11 mouse cellular contexts compared by ENCODE assay signal in genomic region chr7:16918014-16918413, GRCm38 (mm10). TPM values are rescaled to one million over a fixed set of nuclear protein-coding genes. Genes with fewer than 3 reads are reported as not detected.
DNase-seq lines count a peak whose midpoint lies in the region; ATAC-seq and TF ChIP-seq lines count a peak whose summit lies in the region.
"Had no signal": no experiment of that assay in that cellular context is flagged by ENCODE, and none has a peak within 500 bp of the region (broad histone marks: within the 10 kb centered on the region; RNA-seq: fewer than 3 reads in every experiment).

No protein-coding gene starts in this region.

- ATAC-seq in cerebellum, adult (ENCODE audit: insufficient number of reproducible peaks, low FRiP score, low TSS enrichment), result no peak
- ATAC-seq in hindbrain, embryonic 16.5 days, result no peak

- peak; percentile 73 for DNase-seq in cerebellum, adult 11-12 months
- peak; percentile 74 for DNase-seq in layer of hippocampus, adult 11-12 months (ENCODE audit: low spot score)
- no peak for DNase-seq in layer of hippocampus, adult 9-10 months (ENCODE audit: low spot score)
- DNase-seq in ovary, postnatal 10 days (ENCODE audit: low spot score), result no peak
- no peak for DNase-seq in heart, adult 9 months (ENCODE audit: low spot score in 2 of 2)
- DNase-seq: heart, postnatal 36 days; lung, postnatal 14 days had no signal

- no peak overlapping the region for H3K4me2 ChIP-seq in hindbrain, embryonic 16.5 days (ENCODE audit: low read length)

- no peak for TF ChIP-seq POLR2A in olfactory bulb, adult 2 months (IDR thresholded peaks at IDR 0.05; ENCODE audit: insufficient read depth, low read depth, low read length)

- no peaks in the 10 kb centered on the region for H3K9me3 ChIP-seq in hindbrain, embryonic 16.5 days (ENCODE audit: control insufficient read depth, low read length)

- peaks cover 47% of the 10 kb centered on the region for H3K4me1 ChIP-seq in hindbrain, embryonic 16.5 days (ENCODE audit: control insufficient read depth, insufficient read depth, low read depth, low read length)
- H3K4me1 ChIP-seq in olfactory bulb, adult 2 months (ENCODE audit: control insufficient read depth, insufficient read depth, low read length), result peaks cover 78% of the 10 kb centered on the region

- H3K27me3 ChIP-seq in hindbrain, embryonic 16.5 days (replicated peaks; ENCODE audit: control insufficient read depth, insufficient read depth, low read length), result no peaks in the 10 kb centered on the region

- no peak for TF ChIP-seq CTCF in olfactory bulb, adult 2 months (IDR thresholded peaks at IDR 0.05; ENCODE audit: insufficient read depth, low read depth, low read length)

- WGBS in hindbrain, embryonic 16.5 days, result 43% methylated on average over 9 of the region's 9 CpGs
- 22% methylated on average over 9 of the region's 9 CpGs for WGBS in olfactory bulb, adult 2 months

- H3K4me3 ChIP-seq in hindbrain, embryonic 16.5 days (ENCODE audit: low read length), result no peak overlapping the region
- no peak overlapping the region for H3K4me3 ChIP-seq in olfactory bulb, adult 2 months (ENCODE audit: insufficient read depth, low read depth, low read length)

- H3K36me3 ChIP-seq in hindbrain, embryonic 16.5 days (ENCODE audit: control insufficient read depth, insufficient read depth, low read length), result peaks cover 40% of the 10 kb centered on the region

- peak overlapping the region; percentile 28; the same call in 1 of the 2 replicates for H3K9ac ChIP-seq in hindbrain, embryonic 16.5 days (ENCODE audit: low read depth, low read length)

- H3K27ac ChIP-seq in hindbrain, embryonic 16.5 days (ENCODE audit: low read depth, low read length), result peak overlapping the region; percentile 7; the same call in 1 of the 2 replicates
- peak overlapping the region; percentile 54 for H3K27ac ChIP-seq in olfactory bulb, adult 2 months (ENCODE audit: insufficient read depth, low read depth, low read length)
- H3K27ac ChIP-seq: kidney, postnatal 0 days had no signal

RNA-seq across cellular contexts. Expression of gene Calm3, which starts 5.9 kb away (rescaled TPM):
- 419 and 442 TPM in 2 replicates for polyA plus RNA-seq in hindbrain, embryonic 16.5 days (2015; fragmentation: Nextera tagmentation; extraction: Ambion mirVana)
- 1,020 and 1,388 TPM in 2 replicates for polyA plus RNA-seq in olfactory bulb, adult 2 months (2012; ENCODE audit: insufficient read depth, insufficient read length, low replicate concordance, missing spikeins)

RNA-seq across cellular contexts. Expression of gene Ptgir, which starts 11.7 kb away (rescaled TPM):
- polyA plus RNA-seq in hindbrain, embryonic 16.5 days (2015; fragmentation: Nextera tagmentation; extraction: Ambion mirVana), result 0.14 and 0.26 TPM in 2 replicates
- not detected in 2 replicates for polyA plus RNA-seq in olfactory bulb, adult 2 months (2012; ENCODE audit: insufficient read depth, insufficient read length, low replicate concordance, missing spikeins)

RNA-seq across cellular contexts. Expression of gene Gng8, which starts 26.4 kb away (rescaled TPM):
- polyA plus RNA-seq in hindbrain, embryonic 16.5 days (2015; fragmentation: Nextera tagmentation; extraction: Ambion mirVana), result 1.5 and 1.6 TPM in 2 replicates
- polyA plus RNA-seq in olfactory bulb, adult 2 months (2012; ENCODE audit: insufficient read depth, insufficient read length, low replicate concordance, missing spikeins), result not detected in 2 replicates

RNA-seq across cellular contexts. Expression of gene Pnmal2, which starts 26.5 kb away (rescaled TPM):
- polyA plus RNA-seq in hindbrain, embryonic 16.5 days (2015; fragmentation: Nextera tagmentation; extraction: Ambion mirVana), result 143 and 146 TPM in 2 replicates
- not detected in 2 replicates for polyA plus RNA-seq in olfactory bulb, adult 2 months (2012; ENCODE audit: insufficient read depth, insufficient read length, low replicate concordance, missing spikeins)

RNA-seq across cellular contexts. Expression of gene Pnmal1, which starts 41.5 kb away (rescaled TPM):
- 57.4 and 58.3 TPM in 2 replicates for polyA plus RNA-seq in hindbrain, embryonic 16.5 days (2015; fragmentation: Nextera tagmentation; extraction: Ambion mirVana)
- polyA plus RNA-seq in olfactory bulb, adult 2 months (2012; ENCODE audit: insufficient read depth, insufficient read length, low replicate concordance, missing spikeins), result not detected in 2 replicates

Comparison
In these comparisons a context has a peak if more than half of its experiments do, and no peak if none do; other contexts are left out.
1. DNase-seq: peak in cerebellum, adult 11-12 months (single experiment) and layer of hippocampus, adult 11-12 months (single experiment); none in layer of hippocampus, adult 9-10 months (single experiment), ovary, postnatal 10 days (single experiment) and heart, adult 9 months (0 of 2).